Mouse (Mus musculus) bone marrow macrophage, adult 2 months (primary cell): ENCODE data around the gene Tulp4.

Experiments
- CTCF ChIP-seq: IDR thresholded peaks from 2 replicates; pipeline ENCODE4 v1.5.1; 2012; ENCODE audit warnings: low read depth, mild to moderate bottlenecking, low read length, moderate library complexity
- POLR2A ChIP-seq: IDR thresholded peaks from 2 replicates; pipeline ENCODE4 v1.6.1; 2012; ENCODE audit warnings: mild to moderate bottlenecking, low read depth, low read length, borderline replicate concordance

DNA sequence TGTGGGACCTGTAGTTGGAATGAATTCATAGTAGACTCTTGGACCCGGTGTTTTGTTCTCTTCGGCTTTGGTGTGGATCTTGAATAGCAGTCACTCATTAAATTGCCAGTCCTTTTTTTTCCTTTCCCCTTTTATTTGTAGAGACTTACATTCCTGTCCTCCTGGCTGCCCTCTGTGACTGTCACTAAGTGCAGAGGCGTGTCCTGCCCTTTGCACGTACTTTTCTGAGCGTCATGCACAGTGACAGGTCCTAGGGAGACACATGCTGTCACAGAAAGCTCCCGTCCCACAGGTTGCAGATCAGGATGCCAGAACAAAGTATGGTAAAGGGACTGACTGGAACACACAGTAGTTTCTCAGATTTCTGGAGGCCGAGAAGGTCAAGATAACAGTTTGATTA is 91.3 kb downstream of the Tulp4 start:
- TF ChIP-seq CTCF (no peak), POLR2A (no peak)
